Mouse (Mus musculus) right cerebral cortex, postnatal 14 days (tissue): ENCODE measurements around the gene 0610009B22Rik.

Experiments used
- DNase-seq: peaks from one replicate; pipeline ENCODE4 v3.0.0; 2022

The 0610009B22Rik gene

DNA sequence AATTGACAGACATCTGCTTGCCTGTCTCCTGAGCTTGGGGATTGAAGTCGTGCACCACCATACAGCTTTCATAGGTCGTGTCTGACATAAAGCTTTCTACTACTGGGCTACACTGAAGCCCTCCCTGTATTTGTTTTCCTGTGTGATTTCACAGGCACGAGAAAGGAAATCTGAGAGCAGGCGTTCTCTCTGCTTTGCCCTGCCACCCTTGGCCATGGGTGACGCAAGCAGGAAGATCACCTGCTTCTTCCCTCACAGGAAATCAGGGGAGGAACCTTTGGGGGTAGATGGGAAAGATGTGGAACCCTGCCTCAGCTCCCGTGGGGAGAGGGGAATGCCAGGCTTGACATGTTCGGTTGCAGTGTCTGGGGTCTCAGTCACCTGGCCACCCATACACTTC, 30.4 kb downstream of the 0610009B22Rik start:
- DNase-seq, result no peak

DNA sequence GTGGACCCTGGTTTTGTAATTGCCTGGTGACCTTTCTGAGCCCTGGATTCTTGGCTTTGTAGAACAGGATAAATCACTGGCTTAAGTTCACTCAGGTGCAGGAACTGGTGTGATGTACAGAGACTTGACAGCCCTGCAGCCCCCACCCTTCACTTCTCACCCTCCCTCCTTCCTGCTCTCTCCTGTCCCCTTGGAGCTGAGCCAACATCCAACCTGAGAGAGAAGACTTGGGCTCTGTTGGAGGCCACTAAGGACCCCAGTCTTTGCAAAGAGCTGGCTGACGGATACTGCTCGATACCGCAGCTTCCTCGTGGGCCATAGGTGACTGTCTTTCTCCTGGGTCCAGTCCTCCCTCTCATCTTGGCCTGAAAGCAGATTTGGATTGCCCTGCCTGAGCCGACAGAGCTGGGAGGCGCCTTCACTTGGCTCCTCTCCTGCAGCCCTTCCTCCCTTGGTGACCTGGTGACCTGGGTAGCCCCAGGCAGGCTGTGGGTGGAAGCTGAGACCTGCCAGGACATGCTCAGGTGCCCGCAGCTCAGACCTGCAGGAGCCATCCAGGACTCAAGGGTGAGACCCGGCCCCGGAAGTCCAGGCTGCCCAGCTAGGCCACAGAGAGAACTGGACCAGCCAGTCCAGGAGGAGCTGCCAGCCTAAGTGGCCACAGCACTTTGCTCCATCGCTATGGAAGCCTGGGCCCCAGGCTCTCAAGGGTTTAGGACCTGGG, 31.7 kb downstream of the 0610009B22Rik start:
- no peak for DNase-seq

DNA sequence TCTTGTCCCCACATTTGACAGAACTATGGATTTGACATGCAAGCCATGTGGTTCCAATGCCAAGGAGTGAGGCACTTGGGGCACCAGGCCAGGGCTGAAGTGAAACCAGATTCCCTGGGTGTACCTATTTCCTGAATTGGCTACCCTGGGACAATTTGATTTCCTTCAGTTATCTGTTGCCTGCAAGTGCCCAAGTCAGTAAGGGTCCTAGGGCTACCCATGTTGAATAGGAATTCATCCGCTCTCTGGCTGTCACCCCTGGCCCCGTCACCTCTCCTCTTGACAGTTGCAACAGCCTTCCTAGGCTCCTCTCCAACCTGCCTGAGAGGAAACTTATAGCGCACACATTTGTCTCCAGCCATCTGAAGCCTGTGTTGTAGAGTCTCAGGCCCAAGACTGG, 33.8 kb downstream of the 0610009B22Rik start:
- no peak for DNase-seq

DNA sequence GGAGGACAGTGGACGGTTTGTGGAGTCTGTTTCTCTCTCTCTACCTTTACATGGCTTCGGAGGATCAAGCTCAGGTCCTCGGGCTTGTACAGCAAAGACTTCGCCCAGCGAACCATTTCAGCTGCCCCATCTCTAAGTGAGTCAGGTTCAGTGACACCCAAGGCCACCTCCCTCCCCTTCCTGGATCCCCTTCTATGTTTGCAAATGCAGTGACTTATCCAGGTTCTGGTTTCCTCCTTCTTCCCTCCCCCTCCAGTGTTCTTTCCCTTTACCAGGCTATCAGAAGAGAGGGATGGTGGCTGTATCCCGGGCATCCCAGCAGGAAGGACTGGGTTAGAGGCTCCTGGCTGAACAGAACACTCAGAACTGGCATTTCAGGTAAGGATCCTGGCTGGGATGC, 34.9 kb downstream of the 0610009B22Rik start:
- no peak for DNase-seq

DNA sequence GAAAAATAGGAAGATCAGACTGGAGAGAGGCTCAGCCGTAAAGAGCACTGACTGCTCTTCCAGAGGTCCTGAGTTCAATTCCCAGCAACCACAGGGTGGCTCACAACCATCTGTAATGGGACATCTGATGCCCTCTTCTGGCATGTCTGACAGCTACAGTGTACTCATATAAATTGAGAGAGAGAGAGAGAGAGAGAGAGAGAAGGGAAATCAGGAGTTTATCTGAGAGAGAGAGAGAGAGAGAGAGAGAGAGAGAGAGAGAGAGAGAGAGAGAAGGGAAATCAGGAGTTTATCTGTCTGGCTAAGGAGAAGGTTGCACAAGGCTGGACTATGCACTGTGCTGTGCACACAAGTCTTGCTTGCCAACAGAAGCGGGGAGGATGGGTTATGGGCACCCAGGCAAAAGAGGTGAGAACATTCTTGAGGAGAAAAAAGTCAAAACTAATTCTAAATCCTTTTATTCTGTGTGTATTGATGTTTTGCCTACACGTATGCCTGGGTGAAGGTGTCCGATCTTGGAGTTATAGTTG, 35.7 kb downstream of the 0610009B22Rik start:
- DNase-seq, result no peak

DNA sequence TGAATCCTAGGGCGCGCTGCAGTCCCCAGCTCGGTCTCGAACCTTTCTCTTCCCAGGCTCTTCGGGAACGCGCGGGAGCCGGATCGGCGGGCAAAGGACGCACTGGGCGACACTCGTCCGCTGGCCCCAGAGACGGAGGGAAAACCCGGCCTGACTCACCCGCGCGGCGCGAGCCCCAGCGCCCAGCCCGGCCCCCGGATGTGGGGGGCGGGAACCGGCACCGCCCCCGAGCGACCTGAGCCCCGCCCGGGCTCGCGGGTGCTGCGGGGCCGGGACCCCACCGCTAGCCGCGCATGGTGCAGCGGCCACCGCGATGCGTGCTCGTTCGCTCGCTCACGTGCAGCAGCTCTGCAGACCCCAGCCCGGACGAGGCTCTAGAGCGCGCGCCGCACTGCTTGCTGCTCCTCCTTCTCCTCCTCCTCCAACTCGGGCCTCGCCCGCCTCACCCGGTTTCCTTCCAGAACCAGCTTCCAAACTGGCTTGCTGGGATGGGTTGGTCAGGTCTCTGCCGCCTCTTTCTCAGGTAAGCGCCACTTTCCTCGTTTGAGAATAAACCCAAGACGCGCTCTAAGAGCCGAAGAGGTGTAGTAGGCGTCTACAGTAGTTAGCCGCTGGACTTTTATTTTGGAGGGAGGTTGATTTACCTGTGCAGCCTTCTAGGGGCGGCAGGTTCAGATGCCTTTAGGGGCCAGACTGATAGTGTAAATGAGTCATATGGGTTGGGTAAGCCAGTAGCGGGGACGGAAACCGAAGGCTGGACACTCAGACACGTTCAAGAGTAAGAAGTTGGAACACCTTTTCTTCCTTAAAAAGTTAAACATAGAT, 37.8 kb downstream of the 0610009B22Rik start, which contains the start of the genes N4bp3 and D930048N14Rik:
TSS of gene N4bp3 (minus strand) at position 152 of the 825 bp plus-strand sequence.
TSS of gene D930048N14Rik (plus strand) at position 264 of the 825 bp plus-strand sequence.
- DNase-seq, result no peak

DNA sequence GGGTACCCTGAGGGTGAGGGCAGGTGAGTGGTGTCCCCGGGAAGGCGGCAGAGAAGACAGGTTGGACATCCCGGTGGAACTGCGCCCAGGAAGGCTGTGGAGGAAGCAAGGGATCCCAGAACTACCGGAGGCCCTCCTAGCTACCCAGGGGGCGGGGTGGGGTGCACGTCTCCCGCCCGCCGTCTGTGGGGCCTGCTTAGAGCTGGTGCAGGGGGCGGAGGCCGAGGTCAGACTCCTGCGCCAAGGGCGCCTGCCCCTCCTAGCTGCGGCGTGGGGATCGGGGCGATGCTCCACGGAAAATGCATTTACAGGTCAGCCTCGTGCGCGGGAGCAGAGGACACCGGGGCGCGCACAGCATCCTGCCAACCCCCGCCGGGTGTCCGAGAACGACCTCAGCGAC, 38.4 kb downstream of the 0610009B22Rik start:
- no peak for DNase-seq

DNA sequence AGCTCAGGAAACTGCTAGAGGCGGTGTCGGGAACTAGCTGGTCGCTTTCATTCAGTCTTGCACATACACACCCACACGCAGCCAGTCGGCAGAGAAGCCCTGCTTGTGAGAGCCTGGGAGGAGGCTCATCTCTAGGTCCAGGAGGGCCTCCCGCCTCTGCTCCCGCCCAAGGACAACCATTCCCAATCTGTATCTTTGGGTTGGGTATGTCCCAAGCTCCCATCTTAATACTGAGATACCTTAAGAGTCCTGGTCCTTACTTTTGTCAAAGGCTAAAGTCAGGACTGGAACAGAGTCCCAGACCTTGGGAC, 38.8 kb downstream of the 0610009B22Rik start:
- no peak for DNase-seq

DNA sequence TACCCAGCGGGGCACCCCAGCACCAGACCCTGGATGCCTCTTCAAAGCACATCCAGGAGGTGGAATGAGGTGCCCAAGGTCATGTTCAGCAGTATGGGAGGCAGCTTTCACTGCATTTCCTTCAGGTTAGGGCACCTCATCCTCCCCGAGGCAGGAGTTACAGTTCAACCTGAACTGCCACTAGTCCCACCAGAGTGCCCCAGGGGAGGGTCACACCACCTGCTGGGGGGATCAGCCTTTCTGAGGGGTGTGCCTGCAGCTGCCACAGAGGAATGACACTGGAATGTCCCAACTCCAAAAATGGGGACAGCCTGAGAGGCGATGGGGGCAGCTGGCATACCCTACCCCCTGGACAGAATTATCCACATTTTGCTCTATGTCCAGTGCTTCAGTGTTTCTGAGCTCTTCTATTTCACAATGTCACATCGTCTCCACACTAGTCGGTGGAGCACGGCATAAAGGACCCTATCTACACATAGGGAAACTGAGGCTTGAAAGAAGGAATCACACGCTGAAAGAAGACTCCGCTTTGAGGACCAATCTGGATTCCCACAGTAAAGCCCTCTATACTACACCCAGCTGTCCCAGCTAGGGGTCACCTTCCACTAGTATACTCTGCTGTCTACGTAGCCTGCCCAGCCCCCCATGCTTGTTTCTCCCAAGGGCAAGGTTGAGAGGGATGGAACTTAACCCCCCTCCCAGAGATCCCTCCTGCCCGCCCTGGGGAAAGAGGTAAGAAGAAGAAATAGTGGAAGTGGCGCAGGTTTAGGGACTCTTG, 39.4 kb downstream of the 0610009B22Rik start:
- no peak for DNase-seq

DNA sequence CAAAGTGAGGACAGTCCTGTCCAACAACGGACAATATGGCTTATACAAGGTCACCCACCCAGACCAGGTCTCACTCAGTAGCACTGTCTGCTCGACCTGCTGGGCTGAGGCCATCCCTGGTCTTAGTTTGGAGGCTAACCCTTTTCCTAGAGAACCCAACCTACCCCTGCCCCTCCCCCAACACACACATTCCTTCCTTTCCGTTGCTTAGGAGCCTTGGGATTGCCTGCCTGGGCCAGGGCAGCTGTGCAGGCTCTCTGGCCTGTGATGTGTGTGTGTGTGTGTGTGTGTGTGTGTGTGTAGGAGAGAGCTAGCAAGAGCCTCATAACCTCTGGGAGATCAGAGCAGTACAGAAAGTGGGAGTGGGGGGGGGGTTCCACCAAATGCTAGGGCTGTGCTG, 40.1 kb downstream of the 0610009B22Rik start:
- DNase-seq, result no peak

DNA sequence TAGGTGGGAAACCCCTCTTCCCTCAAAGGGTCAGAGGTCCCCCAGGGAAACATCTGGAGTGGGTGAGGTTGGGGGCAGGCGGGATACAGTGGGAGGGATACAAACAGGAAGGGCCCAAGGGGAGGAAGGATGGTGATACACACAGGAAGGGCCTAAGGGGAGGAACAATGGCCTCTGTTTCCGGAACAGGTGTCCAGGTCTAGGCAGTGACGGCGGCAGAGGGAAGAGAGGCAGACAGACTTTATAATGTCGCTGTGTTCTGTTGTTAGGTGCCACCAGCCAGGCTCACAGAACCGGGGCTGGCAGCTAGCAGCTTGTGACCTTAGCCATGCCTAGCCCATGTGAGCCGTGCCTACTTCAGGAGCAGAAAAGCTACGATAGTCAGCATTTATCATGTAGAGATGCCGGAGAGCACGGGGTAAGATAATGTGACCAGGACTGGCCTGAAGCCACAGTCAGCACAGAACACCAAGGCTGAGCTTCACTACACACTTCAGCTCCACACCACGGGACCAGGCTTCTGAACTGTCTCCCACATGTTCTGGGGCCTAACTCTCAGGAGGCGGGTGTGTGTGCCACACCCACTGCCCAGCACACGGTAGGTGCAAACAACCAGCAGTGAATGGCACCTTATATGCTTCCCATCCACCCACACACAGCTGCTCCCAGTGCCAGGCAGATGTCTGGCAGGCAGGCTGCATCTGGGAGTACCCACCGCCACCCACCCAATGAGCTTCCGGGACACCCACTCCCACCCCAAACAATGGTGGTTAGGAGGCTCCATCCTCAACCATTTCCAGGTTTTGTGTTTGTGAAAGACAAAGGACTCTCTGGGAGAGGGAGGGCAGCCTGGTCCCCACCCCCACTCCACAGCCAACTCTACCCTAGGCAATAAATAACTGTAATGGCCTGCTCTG, 41.7 kb downstream of the 0610009B22Rik start:
- DNase-seq, result no peak

DNA sequence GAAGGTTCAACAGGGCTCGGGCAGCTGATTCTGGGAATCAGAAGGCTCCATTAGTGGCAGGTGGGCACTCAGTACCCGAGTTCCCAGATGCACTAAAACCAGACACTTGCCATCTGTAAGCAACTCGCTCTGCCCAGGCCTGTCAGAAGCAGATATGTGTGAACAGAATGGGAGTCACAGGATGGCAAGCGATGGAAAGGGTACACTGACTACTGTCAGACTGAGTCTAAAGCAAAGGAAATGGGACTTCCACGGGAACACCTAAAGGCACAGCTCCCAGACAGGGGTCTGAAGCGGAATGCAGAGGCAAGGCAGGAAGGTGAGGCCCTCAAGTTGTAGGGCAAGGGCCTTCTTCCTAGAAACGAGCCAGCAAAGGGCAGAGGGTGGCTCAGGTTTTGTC, 42.4 kb downstream of the 0610009B22Rik start:
- no peak for DNase-seq

DNA sequence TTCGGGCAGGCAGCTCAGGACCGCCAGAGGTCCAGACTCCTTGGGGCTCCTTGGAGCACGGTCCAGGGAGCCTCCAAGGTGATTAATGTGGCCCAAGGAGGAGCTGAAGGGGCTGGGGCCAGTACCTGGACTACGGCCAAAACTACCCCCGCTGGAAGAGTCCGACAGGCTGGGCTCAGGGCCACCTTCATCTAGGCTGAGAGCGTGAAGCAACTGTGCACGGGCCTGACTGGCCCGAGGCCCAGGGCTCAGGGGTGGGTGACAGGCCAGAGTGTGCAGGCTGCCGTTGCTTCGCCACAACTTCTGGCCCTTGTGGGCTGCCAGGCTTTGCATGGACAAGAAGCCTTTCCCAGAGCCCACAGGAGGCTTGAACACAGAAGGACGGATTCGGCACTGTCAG, 43.4 kb downstream of the 0610009B22Rik start:
- no peak for DNase-seq

DNA sequence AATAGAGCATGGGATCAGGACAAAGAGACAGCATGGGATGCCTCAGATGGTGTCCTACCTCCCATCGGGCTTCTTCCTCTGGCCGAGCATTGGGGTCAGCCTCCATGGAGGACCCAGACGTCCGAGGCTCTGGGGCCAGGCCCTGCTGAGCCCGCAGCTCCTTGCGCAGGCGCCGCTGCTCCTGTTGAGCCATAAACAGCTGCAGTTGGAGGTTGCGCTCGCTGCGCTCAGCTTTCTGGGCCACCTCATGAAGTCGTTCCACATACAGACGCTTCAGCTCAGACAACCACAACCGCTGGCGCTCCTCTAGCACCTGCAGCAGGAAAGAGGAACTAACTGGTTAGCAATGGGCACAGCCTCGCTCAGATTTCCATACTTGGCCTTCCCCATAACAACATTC, 44.5 kb downstream of the 0610009B22Rik start:
- no peak for DNase-seq

DNA sequence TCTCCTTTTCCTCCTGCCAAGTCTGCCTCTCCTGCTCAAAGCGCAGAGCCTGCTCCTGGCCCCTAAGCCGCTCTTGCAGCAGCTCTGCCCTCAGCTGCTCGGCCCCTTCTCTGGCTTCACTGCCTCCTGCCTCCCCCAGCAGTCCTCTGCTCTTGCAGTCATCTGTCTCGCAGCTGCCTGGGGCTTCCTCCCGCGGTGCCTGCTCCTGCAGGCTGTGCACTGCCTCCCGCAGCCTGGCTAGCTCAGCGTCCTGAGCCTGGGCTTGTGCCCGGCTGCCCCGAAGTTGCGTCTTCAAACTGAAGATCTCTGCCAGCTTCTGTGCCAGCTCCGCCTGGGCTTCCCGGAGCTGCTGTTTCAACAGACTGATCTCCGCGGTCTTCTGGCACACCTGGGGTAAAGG, 44.9 kb downstream of the 0610009B22Rik start:
- no peak for DNase-seq

DNA sequence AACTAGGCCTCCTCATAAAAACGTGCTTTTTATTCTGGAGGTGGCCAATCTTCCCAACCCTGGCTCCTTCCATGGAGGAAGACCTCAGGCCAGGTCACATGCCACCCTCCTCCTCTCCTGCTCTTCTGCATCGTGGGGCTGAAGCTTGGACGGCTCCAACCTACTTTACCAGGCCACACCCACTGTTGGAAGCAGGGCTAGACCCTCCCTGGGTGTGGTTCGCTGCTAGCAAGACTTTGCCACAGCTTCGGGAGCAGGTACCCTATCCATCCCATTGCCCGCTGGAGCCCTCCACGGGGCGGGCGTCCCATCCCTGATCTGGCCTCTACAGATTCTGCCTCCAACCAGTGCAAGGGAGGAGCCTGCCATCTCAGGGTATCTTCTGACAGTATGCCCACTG, 45.5 kb downstream of the 0610009B22Rik start:
- no peak for DNase-seq

DNA sequence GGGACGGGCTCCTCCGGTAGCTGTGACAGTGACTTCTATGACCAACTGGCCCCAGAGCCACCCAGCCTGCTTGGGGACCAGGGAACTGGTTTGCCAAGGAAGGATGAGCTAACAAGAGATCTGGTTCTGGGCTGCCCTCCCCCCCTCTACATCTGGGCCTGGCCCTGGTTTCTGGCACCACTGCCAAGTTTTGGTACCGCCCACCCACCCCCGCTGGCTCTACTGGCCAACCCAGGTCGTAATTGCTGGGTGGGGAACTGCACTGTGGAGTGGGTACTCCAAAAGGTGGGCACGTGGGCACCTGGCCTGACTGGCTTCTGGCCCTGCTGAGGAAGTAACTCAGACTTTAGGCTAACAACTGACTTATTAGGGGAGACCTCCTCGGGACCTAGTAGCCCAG, 47.9 kb downstream of the 0610009B22Rik start:
- no peak for DNase-seq

DNA sequence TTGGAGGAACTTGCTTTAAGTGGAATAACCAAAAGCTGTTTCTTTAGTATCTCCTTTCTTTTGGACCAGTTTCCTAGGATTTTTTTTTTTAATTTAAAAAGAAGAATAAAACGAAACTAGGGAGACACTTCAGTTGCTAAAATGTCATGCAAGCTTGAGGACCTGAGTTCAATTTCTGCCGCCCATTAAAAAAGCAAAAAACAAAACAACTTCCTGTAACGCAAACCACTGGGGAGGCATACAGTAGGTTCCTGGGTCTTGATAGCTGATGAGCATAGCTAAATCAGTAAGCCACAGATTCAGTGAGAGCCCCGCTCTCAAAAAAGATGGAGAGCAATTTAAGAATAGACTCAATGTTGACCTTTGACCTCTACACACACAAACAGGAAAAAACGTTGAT, 50.2 kb downstream of the 0610009B22Rik start:
- DNase-seq, result no peak

DNA sequence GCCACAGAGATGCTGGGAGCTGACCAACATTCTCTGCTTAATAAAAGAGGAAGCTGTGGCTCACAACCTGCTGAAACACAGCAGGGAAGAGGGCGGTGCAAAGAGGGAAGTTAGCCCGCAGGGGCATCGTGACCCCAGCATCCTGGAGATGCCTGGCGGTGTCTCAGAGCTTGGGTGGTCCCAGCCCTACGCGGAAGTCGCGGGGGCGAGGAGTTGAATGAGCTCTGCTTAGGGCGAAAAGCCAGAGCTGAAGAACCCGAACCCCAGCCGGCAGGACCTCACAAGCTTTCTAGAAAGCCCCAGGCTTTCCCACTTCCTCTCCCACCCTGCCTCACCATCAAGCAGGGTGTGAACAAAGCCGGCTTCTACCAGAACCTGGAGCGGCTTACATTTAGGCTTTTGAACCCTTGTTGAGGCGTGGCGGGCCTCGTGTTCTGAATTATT, 50.7 kb downstream of the 0610009B22Rik start:
- DNase-seq, result no peak

DNA sequence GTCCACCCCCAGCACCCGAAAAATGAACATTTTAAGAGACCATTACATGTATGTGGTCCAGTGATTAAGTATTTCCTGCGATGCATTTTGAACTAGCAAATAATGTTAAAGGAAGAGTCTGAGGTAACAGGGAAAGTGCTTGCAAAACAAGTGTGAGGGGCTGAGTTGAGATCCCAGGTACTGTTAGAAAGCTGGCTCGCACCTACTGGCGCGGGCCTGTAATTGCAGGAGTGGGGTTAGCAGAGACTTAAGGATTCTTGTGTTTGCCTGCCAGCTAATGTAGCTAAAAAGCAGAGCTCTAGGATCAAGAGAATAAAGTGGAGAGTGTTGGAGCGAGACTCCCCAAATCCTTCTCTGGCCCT, 52.4 kb downstream of the 0610009B22Rik start:
- DNase-seq, result peak; percentile 44

DNA sequence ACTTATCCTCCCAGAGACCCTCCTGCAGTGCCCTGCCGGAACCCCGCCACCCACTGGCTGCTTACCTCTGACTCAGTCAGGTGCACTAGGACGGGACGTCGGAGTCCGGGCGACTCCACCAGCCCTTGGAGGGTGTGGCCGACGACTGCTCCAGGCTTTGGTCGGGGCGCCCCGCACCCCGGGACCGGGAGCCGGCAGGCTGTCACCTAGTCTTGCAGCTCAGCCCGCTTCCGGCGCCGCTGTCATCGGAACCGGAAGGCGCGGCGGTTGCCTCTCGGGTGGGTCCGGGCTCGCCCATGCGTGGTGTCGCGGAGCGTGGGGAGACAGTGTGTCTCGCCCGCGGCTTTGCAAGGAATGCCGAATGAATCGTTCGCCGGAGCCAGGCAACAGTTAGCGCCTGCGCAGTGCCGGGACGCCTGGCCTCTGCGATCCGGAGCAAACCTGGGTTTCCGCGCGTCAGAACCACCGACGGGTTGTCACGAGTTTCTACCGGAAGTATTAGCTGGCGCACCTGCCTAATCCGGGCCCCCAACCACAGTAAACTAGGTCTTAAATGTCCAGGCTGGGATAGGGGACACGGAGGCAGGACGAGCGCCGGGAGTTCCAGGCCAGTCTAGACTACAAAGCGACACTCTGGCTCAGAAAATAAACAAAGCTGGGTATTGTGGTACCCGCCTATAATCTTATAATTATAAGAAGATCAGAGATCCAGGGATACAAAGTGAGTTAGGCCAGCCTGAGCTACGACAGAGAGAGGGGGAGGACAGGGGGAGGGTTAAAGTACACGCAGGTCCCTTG, 53.0 kb downstream of the 0610009B22Rik start, which contains the start of gene Rmnd5b:
TSS of gene Rmnd5b (minus strand) at position 372 of the 798 bp plus-strand sequence.
- peak; percentile 94 for DNase-seq
